Mouse (Mus musculus): Measurements from ENCODE around the gene Chd3.
"Not testable (repeated sequence)": the region's sequence is repeated elsewhere in the genome, so short reads cannot be mapped to it uniquely, and the experiment has no call there.

The Chd3 gene

GRCm38 (mm10) chr11:69325628-69326407 is 43.4 kb downstream of the Chd3 start, which contains the start of gene Kcnab3:
Gene Kcnab3 (plus strand): TSS chr11:69326258.
- peak; percentile 93 for DNase-seq (ENCODE audit: low read depth, low spot score)

- DNase-seq (ENCODE audit: low read depth, low spot score) = no peak
These were observed 44.5 kb downstream of the Chd3 start for GRCm38 (mm10) chr11:69324749-69325148.

DNA sequence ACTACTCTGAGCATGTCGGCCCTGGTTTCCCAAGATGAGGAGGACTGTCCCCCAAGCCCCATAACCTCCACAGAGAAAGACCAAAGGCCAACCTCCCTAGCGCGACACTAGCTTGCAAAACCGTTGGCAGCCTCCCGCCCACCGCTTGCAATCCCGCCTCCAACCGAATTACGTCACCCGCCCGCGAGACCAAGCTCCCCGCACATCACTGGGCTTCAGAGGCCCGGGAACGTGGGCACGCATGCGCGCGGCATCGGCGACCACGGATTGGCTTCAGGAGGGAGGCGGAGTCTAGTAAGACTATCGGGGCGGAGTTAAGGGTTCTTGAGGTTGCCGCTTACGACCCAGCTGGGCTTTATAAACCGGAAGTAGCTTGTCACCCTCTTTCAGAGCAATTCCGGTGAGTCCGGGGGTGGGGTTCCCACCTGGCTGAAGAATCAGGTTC is 45.5 kb downstream of the Chd3 start, which contains the start of the genes Cntrob and Trappc1:
Gene Cntrob (minus strand): TSS at position 109 of the 445 bp plus-strand sequence.
Gene Trappc1 (plus strand): TSS at position 314 of the 445 bp plus-strand sequence.
- peak; percentile 100 for DNase-seq (ENCODE audit: low read depth, low spot score)

DNA sequence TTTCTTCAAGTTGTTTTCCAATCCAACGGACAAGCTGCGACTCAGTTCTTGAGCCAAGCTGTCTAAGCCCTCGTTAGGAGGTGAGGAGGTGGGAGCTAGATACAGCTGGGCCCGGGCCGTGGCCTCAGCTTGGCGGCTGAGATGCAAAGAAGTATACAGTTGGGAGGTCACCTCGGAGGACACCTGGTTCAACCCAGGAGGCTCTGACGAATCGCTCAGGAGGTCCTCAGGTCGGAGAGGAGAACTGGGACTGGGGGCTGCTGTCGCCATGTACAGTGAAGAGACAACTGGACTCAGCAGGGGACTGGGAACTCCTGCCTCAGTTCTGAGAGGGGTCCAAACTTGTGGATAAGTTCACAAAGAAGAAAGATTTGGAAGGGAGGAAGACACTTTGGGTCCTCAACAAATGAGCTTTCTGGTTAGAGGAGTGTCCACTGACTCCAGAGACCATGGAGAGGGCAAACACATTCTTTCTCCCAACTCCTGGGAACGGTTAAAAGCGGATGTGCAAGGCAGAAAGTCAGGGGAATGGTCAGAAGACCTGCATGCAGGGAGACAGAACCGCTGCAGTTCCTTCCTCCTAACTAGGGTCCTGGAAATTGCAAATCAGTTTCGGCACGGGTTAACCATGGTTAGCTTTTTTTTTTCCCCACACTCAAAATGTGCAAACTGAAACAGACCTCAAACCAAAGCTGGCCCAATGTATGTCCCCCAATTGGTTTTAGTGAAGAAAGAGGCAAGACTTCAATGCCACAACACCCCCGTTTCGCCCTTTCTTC is 46.3 kb downstream of the Chd3 start:
- peak; percentile 16 for DNase-seq (ENCODE audit: low read depth, low spot score)

- DNase-seq (ENCODE audit: low read depth, low spot score) = no peak
These were observed 47.2 kb downstream of the Chd3 start for GRCm38 (mm10) chr11:69322010-69322409.

DNA sequence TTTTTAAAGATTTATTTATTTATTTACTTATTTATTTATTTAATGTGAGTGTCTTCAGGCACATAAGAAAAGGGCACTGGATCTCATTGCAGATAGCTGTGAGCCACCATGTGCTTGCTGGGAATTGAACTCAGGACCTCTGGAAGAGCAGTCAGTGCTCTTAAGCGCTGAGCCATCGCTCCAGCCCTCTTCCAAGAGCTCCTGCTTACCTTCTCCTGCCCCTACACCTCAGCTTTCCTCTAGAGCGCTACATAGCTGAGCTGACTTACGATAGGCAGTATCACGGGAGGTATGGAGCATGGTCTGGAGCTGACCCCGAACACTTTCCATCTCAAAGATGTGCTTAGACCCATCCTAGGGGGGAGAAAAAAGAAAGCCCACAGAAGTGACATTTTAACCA is 47.6 kb downstream of the Chd3 start:
- DNase-seq (ENCODE audit: low read depth, low spot score) = no peak

DNA sequence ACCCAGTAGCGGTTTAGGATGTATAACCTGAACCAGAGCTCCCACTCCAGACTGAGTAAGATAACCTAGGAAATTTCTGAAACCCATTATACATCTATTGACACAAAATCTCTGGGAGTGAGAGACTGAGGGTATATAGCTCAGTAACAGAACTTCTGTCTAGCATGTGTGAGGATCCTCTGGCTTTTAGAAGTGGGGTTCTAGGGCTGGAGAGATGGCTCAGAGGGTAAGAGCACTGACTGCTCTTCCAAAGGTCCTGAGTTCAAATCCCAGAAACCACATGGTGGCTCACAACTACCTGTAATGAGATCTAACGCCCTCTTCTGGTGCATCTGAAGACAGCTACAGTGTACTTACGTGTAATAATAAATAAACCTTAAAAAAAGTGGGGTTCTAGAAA is 51.2 kb downstream of the Chd3 start:
- not testable (repeated sequence) for DNase-seq (ENCODE audit: low read depth, low spot score)

DNA sequence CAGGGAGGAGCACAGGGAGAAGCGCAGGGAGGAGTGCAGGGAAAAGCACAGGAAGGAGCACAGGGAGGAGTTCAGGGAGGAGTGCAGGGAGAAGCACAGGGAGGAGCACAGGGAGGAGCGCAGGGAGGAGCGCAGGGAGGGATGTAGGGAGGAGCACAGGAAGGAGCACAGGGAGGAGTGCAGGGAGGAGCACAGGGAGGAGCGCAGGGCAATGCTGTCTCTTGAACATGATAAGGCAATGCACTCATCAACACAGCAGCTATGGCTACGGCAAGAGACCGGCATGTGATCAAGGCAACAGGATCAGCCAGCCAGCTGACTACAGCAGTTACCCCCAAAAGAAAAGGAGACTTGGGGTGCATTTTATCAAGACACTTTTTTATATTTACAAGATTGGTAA is 52.8 kb downstream of the Chd3 start:
- no peak for DNase-seq (ENCODE audit: low read depth, low spot score)

GRCm38 (mm10) chr11:69311266-69311665 is 57.9 kb downstream of the Chd3 start:
- no peak for DNase-seq (ENCODE audit: low read depth, low spot score)

GRCm38 (mm10) chr11:69306039-69306438 is 63.2 kb downstream of the Chd3 start:
- DNase-seq (ENCODE audit: low read depth, low spot score) = no peak

DNA sequence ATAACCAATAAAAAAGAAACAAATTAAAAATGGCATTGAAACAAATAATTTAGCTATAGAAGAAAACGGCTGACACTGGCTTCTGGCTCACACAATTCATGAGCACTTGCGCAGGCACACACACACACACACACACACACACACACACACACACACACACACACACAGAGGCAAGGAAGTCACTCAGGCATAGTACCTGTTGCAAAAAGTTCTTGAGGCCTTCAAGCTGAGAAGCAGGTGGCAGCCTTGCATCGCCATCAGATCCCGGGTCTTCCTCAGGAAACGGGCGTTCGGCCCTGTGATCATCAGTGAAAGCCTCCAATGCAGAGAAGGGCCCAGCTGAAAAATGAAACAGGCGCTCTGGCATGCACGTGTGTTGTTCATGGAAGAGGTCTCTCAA is 63.9 kb downstream of the Chd3 start:
- no peak for DNase-seq (ENCODE audit: low read depth, low spot score)

DNA sequence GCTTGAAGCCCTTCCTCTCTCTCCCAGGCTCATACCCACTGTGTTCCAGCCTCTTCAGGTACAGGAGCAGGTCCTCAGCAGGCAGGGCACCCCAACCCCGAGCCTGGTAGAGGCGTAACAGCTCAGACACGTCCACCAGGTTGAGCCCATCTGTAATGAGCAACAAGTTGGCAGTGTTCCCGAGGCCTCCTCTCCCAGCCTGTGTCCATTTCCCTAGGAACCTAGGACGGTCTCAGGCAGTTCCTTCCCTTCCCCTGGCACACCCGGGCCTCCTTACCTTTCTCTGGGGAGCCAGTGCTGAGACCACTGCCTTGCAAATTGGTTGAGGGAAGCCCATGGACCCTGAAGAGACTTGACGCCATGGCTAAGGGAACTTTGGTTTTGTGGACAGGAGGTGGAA is 66.4 kb downstream of the Chd3 start:
- DNase-seq (ENCODE audit: low read depth, low spot score) = no peak

- no peak for DNase-seq (ENCODE audit: low read depth, low spot score)
These were observed 71.0 kb downstream of the Chd3 start for GRCm38 (mm10) chr11:69298231-69298630.

DNA sequence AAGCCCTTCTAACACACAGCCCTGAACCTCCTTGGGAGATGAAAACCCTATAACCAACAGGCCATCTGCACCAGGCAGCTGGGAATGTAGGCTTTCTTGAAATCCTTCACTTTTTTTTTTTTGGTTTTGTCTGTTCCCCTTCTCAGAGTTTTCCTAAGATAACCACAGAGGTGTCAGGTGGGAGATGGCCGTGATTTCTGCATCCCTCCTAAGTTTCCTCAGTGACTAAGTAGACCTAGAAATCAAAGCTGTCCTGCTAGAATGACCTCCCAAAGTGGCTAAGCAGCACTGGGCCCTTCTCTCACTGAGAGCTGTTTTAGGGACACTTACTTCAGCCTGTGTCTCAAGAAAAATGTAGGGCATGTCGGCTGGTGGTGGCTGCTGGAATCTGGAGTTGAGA is 71.4 kb downstream of the Chd3 start:
- DNase-seq (ENCODE audit: low read depth, low spot score) = no peak

GRCm38 (mm10) chr11:69295286-69295685 is 73.9 kb downstream of the Chd3 start:
- DNase-seq (ENCODE audit: low read depth, low spot score) = no peak

All from CD4-positive helper T cell, adult 2 months (primary cell).